Comparison of ENCODE assay signal across 34 mouse cellular contexts in genomic region chr1:121477716-121478115, GRCm38 (mm10). TPM values are rescaled to one million over a fixed set of nuclear protein-coding genes. Genes with fewer than 3 reads are reported as not detected.
A peak's percentile ranks its signal among the peaks of the same experiment; 100 is the strongest.
DNase-seq lines count a peak whose midpoint lies in the region; ATAC-seq and TF ChIP-seq lines count a peak whose summit lies in the region.
"Had no signal": no experiment of that assay in that cellular context is flagged by ENCODE, and none has a peak within 500 bp of the region (broad histone marks: within the 10 kb centered on the region; RNA-seq: fewer than 3 reads in every experiment).

No protein-coding gene starts in this region.

- no peak for TF ChIP-seq POLR2A in heart, adult 2 months (IDR thresholded peaks at IDR 0.05; ENCODE audit: insufficient read depth, low read depth, low read length)
- TF ChIP-seq POLR2A in lung, adult 2 months (IDR thresholded peaks at IDR 0.05; ENCODE audit: borderline replicate concordance, extremely low read depth, low read depth, low read length), result no peak

- H3K4me3 ChIP-seq in heart, embryonic 16.5 days (ENCODE audit: low read length), result no peak overlapping the region
- no peak overlapping the region for H3K4me3 ChIP-seq in heart, adult 2 months
- H3K4me3 ChIP-seq in lung, embryonic 16.5 days (ENCODE audit: low read length), result no peak overlapping the region
- no peak overlapping the region for H3K4me3 ChIP-seq in lung, adult 2 months (replicated peaks; ENCODE audit: extremely low read depth, low read depth, low read length)
- no peak overlapping the region for H3K4me3 ChIP-seq in neural tube, embryonic 15.5 days (replicated peaks)
- H3K4me3 ChIP-seq: embryonic facial prominence, embryonic 13.5 days; forebrain, embryonic 10.5 days; hindbrain, embryonic 10.5 days; hindbrain, embryonic 15.5 days; left cerebral cortex, adult 2 months; limb, embryonic 13.5 days had no signal

- no peaks in the 10 kb centered on the region for H3K4me1 ChIP-seq in heart, embryonic 16.5 days (ENCODE audit: control insufficient read depth, insufficient read depth, low read length)
- no peaks in the 10 kb centered on the region for H3K4me1 ChIP-seq in heart, adult 2 months (ENCODE audit: control insufficient read depth, insufficient read depth, low read length)
- H3K4me1 ChIP-seq in lung, embryonic 16.5 days (replicated peaks; ENCODE audit: control insufficient read depth, insufficient read depth, low read length), result no peaks in the 10 kb centered on the region; the same call in 1 of the 2 replicates
- H3K4me1 ChIP-seq in lung, adult 2 months (ENCODE audit: control insufficient read depth, insufficient read depth, low read length), result no peaks in the 10 kb centered on the region
- H3K4me1 ChIP-seq in neural tube, embryonic 15.5 days, result no peaks in the 10 kb centered on the region
- H3K4me1 ChIP-seq: embryonic facial prominence, embryonic 13.5 days; forebrain, embryonic 10.5 days; hindbrain, embryonic 10.5 days; hindbrain, embryonic 15.5 days; limb, embryonic 13.5 days had no signal

- no peaks in the 10 kb centered on the region for H3K27me3 ChIP-seq in heart, embryonic 16.5 days (ENCODE audit: control insufficient read depth, insufficient read depth, low read length)
- H3K27me3 ChIP-seq in heart, adult 2 months (ENCODE audit: control insufficient read depth, insufficient read depth, low read length), result no peaks in the 10 kb centered on the region
- H3K27me3 ChIP-seq in lung, embryonic 16.5 days (ENCODE audit: control insufficient read depth, insufficient read depth, low read depth, low read length), result no peaks in the 10 kb centered on the region
- no peaks in the 10 kb centered on the region for H3K27me3 ChIP-seq in neural tube, embryonic 15.5 days (replicated peaks)
- H3K27me3 ChIP-seq: embryonic facial prominence, embryonic 13.5 days; hindbrain, embryonic 15.5 days; limb, embryonic 13.5 days; Patski had no signal

- H3K79me2 ChIP-seq in heart, adult 2 months (replicated peaks; ENCODE audit: control insufficient read depth, insufficient read depth, low read length), result no peaks in the 10 kb centered on the region

- H3K9me3 ChIP-seq in heart, embryonic 16.5 days (replicated peaks; ENCODE audit: control insufficient read depth, low read length), result no peaks in the 10 kb centered on the region
- H3K9me3 ChIP-seq in lung, embryonic 16.5 days (ENCODE audit: control insufficient read depth, low read length), result no peaks in the 10 kb centered on the region
- H3K9me3 ChIP-seq in neural tube, embryonic 15.5 days (replicated peaks), result no peaks in the 10 kb centered on the region
- H3K9me3 ChIP-seq: embryonic facial prominence, embryonic 13.5 days; forebrain, embryonic 10.5 days; G1E; hindbrain, embryonic 10.5 days; hindbrain, embryonic 15.5 days; limb, embryonic 13.5 days had no signal

- no peak overlapping the region for H3K4me2 ChIP-seq in heart, embryonic 16.5 days (ENCODE audit: low read depth, low read length)
- H3K4me2 ChIP-seq in lung, embryonic 16.5 days (ENCODE audit: low read depth, low read length), result no peak overlapping the region
- no peak overlapping the region for H3K4me2 ChIP-seq in neural tube, embryonic 15.5 days
- H3K4me2 ChIP-seq: embryonic facial prominence, embryonic 13.5 days; heart, embryonic 11.5 days; hindbrain, embryonic 15.5 days; limb, embryonic 13.5 days; liver, embryonic 11.5 days; midbrain, embryonic 11.5 days had no signal

- DNase-seq in heart, adult 2 months, result no peak
- DNase-seq in lung, adult 2 months, result no peak
- peak; percentile 76 to 86 for DNase-seq in thymus, postnatal 10 days (ENCODE audit: low spot score in 2 of 2)
- DNase-seq in adrenal gland, postnatal 25 days, result no peak
- no peak for DNase-seq in kidney, adult 11 months
- DNase-seq: adrenal gland, postnatal 10 days; forebrain, postnatal 0 days; gastrocnemius, postnatal 14 days; heart, adult 11 months; heart, postnatal 14 days; kidney, adult 18-20 months; kidney, postnatal 4 days; lung, adult 18-20 months; lung, postnatal 14 days; right cerebral cortex, postnatal 4 days had no signal

- intact Hi-C loops in heart, adult 2 months (cut with DNase I), result no loop called here

- peak overlapping the region; percentile 49 for H3K27ac ChIP-seq in heart, embryonic 16.5 days (ENCODE audit: low read length)
- no peak overlapping the region for H3K27ac ChIP-seq in heart, adult 2 months
- no peak overlapping the region for H3K27ac ChIP-seq in lung, embryonic 16.5 days (ENCODE audit: low read length)
- no peak overlapping the region for H3K27ac ChIP-seq in neural tube, embryonic 15.5 days (replicated peaks)
- H3K27ac ChIP-seq: embryonic facial prominence, embryonic 13.5 days; forebrain, embryonic 10.5 days; hindbrain, embryonic 10.5 days; hindbrain, embryonic 15.5 days; kidney, postnatal 0 days; left cerebral cortex, adult 2 months; limb, embryonic 13.5 days had no signal

- H3K36me3 ChIP-seq in heart, embryonic 16.5 days (ENCODE audit: control insufficient read depth, insufficient read depth), result peaks cover 32% of the 10 kb centered on the region
- no peaks in the 10 kb centered on the region for H3K36me3 ChIP-seq in heart, adult 2 months (ENCODE audit: control insufficient read depth, insufficient read depth, low read length)
- H3K36me3 ChIP-seq in lung, embryonic 16.5 days (ENCODE audit: control insufficient read depth, insufficient read depth, low read length), result peaks cover 16% of the 10 kb centered on the region
- H3K36me3 ChIP-seq in neural tube, embryonic 15.5 days, result peaks cover 60% of the 10 kb centered on the region

- ATAC-seq in heart, embryonic 16.5 days (replicated peaks; ENCODE audit: extremely low read depth, insufficient read depth, low FRiP score), result peak; percentile 59
- 0 out of 2 replicates have a peak, but pooled peaks have one; percentile 16 for ATAC-seq in lung, embryonic 16.5 days (ENCODE audit: low read depth)
- no peak for ATAC-seq in neural tube, embryonic 15.5 days (ENCODE audit: low FRiP score)
- ATAC-seq: inflammation-experienced regulatory T-cells, adult 6 months; midbrain, embryonic 16.5 days; Patski had no signal

- no peak for TF ChIP-seq EP300 in heart, adult 2 months (IDR thresholded peaks at IDR 0.05; ENCODE audit: insufficient read depth, low read depth, low read length)

- H3K9ac ChIP-seq in heart, embryonic 16.5 days (ENCODE audit: low read length), result no peak overlapping the region
- H3K9ac ChIP-seq in heart, adult 2 months (ENCODE audit: low read depth, low read length), result no peak overlapping the region
- no peak overlapping the region for H3K9ac ChIP-seq in lung, embryonic 16.5 days (ENCODE audit: low read length)
- no peak overlapping the region for H3K9ac ChIP-seq in neural tube, embryonic 15.5 days (replicated peaks)
- H3K9ac ChIP-seq: embryonic facial prominence, embryonic 13.5 days; forebrain, postnatal 0 days; hindbrain, embryonic 15.5 days; limb, embryonic 13.5 days had no signal

- no peak for TF ChIP-seq CTCF in heart, adult 2 months (IDR thresholded peaks at IDR 0.05)
- no peak for TF ChIP-seq CTCF in lung, adult 2 months (IDR thresholded peaks at IDR 0.05; ENCODE audit: insufficient read depth, low read length)

- WGBS in heart, embryonic 16.5 days, result 86% methylated on average over 5 of the region's 5 CpGs
- 86% methylated on average over 5 of the region's 5 CpGs for WGBS in heart, adult 2 months
- WGBS in lung, embryonic 16.5 days, result 95% methylated on average over 5 of the region's 5 CpGs
- WGBS in lung, adult 2 months, result 88% methylated on average over 5 of the region's 5 CpGs
- 96% methylated on average over 5 of the region's 5 CpGs for WGBS in neural tube, embryonic 15.5 days

RNA-seq across cellular contexts. Expression of gene Ccdc93, which starts 46.9 kb away (rescaled TPM):
- 8.0 and 8.8 TPM in 2 replicates for polyA plus RNA-seq in heart, embryonic 16.5 days (2015; fragmentation: Nextera tagmentation; extraction: Ambion mirVana)
- 10 to 100 TPM; 14.0 to 15.1 TPM for total RNA-seq in heart, adult 2 months (2021)
- polyA plus RNA-seq in heart, adult 2 months (2012; rRNA removed), result 4.8 and 14.5 TPM in 2 replicates
- polyA plus RNA-seq in lung, embryonic 16.5 days (2015; fragmentation: Nextera tagmentation; extraction: Ambion mirVana), result 9.4 and 10.1 TPM in 2 replicates
- polyA plus RNA-seq in lung, adult 2 months (2012; rRNA removed), result 5.8 and 8.1 TPM in 2 replicates
- total RNA-seq in adrenal gland, postnatal 25 days (2021), result 22.7 and 25.6 TPM in 2 replicates
- 9.7 and 12.2 TPM in 2 replicates for polyA plus RNA-seq in neural tube, embryonic 15.5 days (2015; fragmentation: Nextera tagmentation; extraction: Ambion mirVana)

RNA-seq across cellular contexts. Expression of gene Htr5b, which starts 50.5 kb away (rescaled TPM):
- polyA plus RNA-seq in heart, embryonic 16.5 days (2015; fragmentation: Nextera tagmentation; extraction: Ambion mirVana), result 0.22 and 0.25 TPM in 2 replicates
- not detected for total RNA-seq in heart, adult 2 months (2021)
- polyA plus RNA-seq in heart, adult 2 months (2012; rRNA removed), result not detected in 2 replicates
- not detected in 2 replicates for polyA plus RNA-seq in lung, embryonic 16.5 days (2015; fragmentation: Nextera tagmentation; extraction: Ambion mirVana)
- polyA plus RNA-seq in lung, adult 2 months (2012; rRNA removed), result not detected in 2 replicates
- total RNA-seq in adrenal gland, postnatal 25 days (2021), result not detected in 2 replicates
- 1.1 and 1.4 TPM in 2 replicates for polyA plus RNA-seq in neural tube, embryonic 15.5 days (2015; fragmentation: Nextera tagmentation; extraction: Ambion mirVana)
- total RNA-seq: adrenal gland, postnatal 10 days; common myeloid progenitor, adult 5-6 weeks; gastrocnemius, postnatal 14 days; heart, postnatal 14 days had no signal
- polyA plus RNA-seq: G1E; inflammation-experienced regulatory T-cells, adult 6 months; liver, embryonic 11.5 days; Patski; urinary bladder, adult 2 months had no signal

Comparison
In these comparisons a context has a peak if more than half of its experiments do, and no peak if none do; other contexts are left out.
1. DNase-seq: peak in thymus, postnatal 10 days (2 of 2); none in heart, adult 2 months (0 of 2), lung, adult 2 months (single experiment), adrenal gland, postnatal 25 days (single experiment) and kidney, adult 11 months (single experiment).